Mouse (Mus musculus) stomach, embryonic 15.5 days (tissue): ENCODE measurements at regions not wholly inside any gene's neighbourhood (a gene's known extent, or its start where the extent isn't known, plus 50 kb on each side); places are given as distances from the start of the nearest gene placed in this dataset.
A peak's percentile ranks its signal among the peaks of the same experiment; 100 is the strongest.
"Not testable (repeated sequence)": the region's sequence is repeated elsewhere in the genome, so short reads cannot be mapped to it uniquely, and the experiment has no call there.

Experiments
- ATAC-seq: fragments of 200-750 bp; cut with Nextera tagmentation; 2 replicates; pipeline ENCODE4 v1.8.0; 2017; ENCODE audit warnings: low read depth, moderate number of reproducible peaks, moderate TSS enrichment; ENCODE audit not compliant: insufficient read depth, low FRiP score
- H3K27ac ChIP-seq: fragments of 300-500 bp; sonication (generic); 2 replicates; pipeline ENCODE4 v1.5.1; 2015; ENCODE audit warnings: mild to moderate bottlenecking, inconsistent platforms
- H3K27me3 ChIP-seq: fragments of 300-500 bp; sonication (generic); replicated peaks from 2 replicates; pipeline ENCODE4 v1.6.1; 2015; ENCODE audit warnings: inconsistent platforms
- H3K36me3 ChIP-seq: fragments of 300-500 bp; sonication (generic); 2 replicates; pipeline ENCODE4 v1.6.1; 2015; ENCODE audit warnings: inconsistent platforms
- H3K4me1 ChIP-seq: fragments of 300-500 bp; sonication (generic); 2 replicates; pipeline ENCODE4 v1.6.1; 2015; ENCODE audit warnings: inconsistent platforms
- H3K4me2 ChIP-seq: fragments of 300-500 bp; sonication (generic); 2 replicates; pipeline ENCODE4 v1.6.1; 2015; ENCODE audit warnings: mild to moderate bottlenecking, inconsistent platforms
- H3K4me3 ChIP-seq: fragments of 300-500 bp; sonication (generic); replicated peaks from 2 replicates; pipeline ENCODE4 v1.5.1; 2015; ENCODE audit warnings: inconsistent platforms
- H3K9ac ChIP-seq: fragments of 300-500 bp; sonication (generic); 2 replicates; pipeline ENCODE4 v1.6.1; 2015; ENCODE audit warnings: inconsistent platforms
- H3K9me3 ChIP-seq: fragments of 300-500 bp; sonication (generic); 2 replicates; pipeline ENCODE4 v1.6.1; 2016; ENCODE audit warnings: inconsistent platforms
- WGBS: fragments of 180-500 bp; shearing (Covaris S2); methylation state at CpG from one replicate; pipeline ENCODE4 v1.1.7; 2015; 5-methylcytosine and 5-hydroxymethylcytosine counted together

- Histone ChIP-seq H3K4me3 (no peak overlapping the region), H3K27me3 (no peaks in the 10 kb centered on the region), H3K9me3 (no peaks in the 10 kb centered on the region), H3K4me2 (no peak overlapping the region), H3K4me1 (no peaks in the 10 kb centered on the region), H3K36me3 (no peaks in the 10 kb centered on the region), H3K9ac (no peak overlapping the region), H3K27ac (no peak overlapping the region)
- ATAC-seq: no peak
- WGBS: 83% methylated on average over 14 of the region's 14 CpGs
Measured at GRCm38 (mm10) chr1:88786066-88786465, 84.0 kb upstream of the Arl4c start.

DNA sequence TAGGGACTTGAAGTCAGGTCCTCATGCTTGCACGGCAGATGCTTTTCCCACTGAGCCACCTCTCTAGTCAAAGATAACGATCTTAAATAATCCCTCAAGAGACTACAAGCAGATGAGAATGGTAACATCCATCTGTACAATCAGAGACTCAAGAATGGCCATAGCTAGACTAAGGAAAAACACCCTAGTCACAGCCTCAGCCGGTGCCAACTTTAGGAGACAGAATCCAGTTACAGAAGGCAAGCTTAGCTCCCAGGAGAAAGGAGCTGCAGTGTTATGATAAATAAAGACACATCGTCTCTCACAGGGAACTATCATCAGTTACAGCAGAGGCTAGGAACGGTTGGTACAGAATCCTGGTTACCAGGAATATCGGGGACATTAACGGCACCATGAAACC is 88.7 kb upstream of the Arl4c start:
- Histone ChIP-seq H3K27ac (no peak overlapping the region), H3K4me2 (no peak overlapping the region), H3K4me1 (no peaks in the 10 kb centered on the region), H3K36me3 (no peaks in the 10 kb centered on the region), H3K4me3 (no peak overlapping the region), H3K27me3 (no peaks in the 10 kb centered on the region), H3K9me3 (no peaks in the 10 kb centered on the region), H3K9ac (no peak overlapping the region)
- WGBS: 79% methylated on average over 7 of the region's 7 CpGs
- no peak for ATAC-seq

GRCm38 (mm10) chr1:88794926-88795325 is 92.9 kb upstream of the Arl4c start:
- H3K4me1 ChIP-seq: peaks cover 6% of the 10 kb centered on the region; the same call in 1 of the 2 replicates
- H3K4me3 ChIP-seq: no peak overlapping the region
- WGBS: 87% methylated on average over 10 of the region's 10 CpGs
- H3K9me3 ChIP-seq: no peaks in the 10 kb centered on the region
- ATAC-seq: no peak
- H3K9ac ChIP-seq: no peak overlapping the region
- no peak overlapping the region for H3K27ac ChIP-seq
- no peaks in the 10 kb centered on the region for H3K36me3 ChIP-seq
- no peak overlapping the region for H3K4me2 ChIP-seq
- H3K27me3 ChIP-seq: no peaks in the 10 kb centered on the region

- Histone ChIP-seq H3K4me3 (no peak overlapping the region), H3K36me3 (no peaks in the 10 kb centered on the region), H3K27me3 (no peaks in the 10 kb centered on the region), H3K27ac (peak overlapping the region; percentile 60; the same call in 1 of the 2 replicates), H3K4me1 (peaks cover 14% of the 10 kb centered on the region), H3K9me3 (no peaks in the 10 kb centered on the region), H3K9ac (no peak overlapping the region), H3K4me2 (no peak overlapping the region)
- 59% methylated on average over 14 of the region's 14 CpGs for WGBS
- ATAC-seq: no peak
Measured at GRCm38 (mm10) chr1:88798473-88798872, 96.5 kb upstream of the Arl4c start.

- Histone ChIP-seq H3K36me3 (no peaks in the 10 kb centered on the region), H3K27ac (peak overlapping the region; percentile 60; the same call in 1 of the 2 replicates), H3K9ac (no peak overlapping the region), H3K27me3 (no peaks in the 10 kb centered on the region), H3K4me3 (no peak overlapping the region), H3K4me1 (peaks cover 14% of the 10 kb centered on the region), H3K4me2 (no peak overlapping the region), H3K9me3 (no peaks in the 10 kb centered on the region)
- WGBS: 35% methylated on average over 8 of the region's 8 CpGs
- no peak for ATAC-seq
Measured at GRCm38 (mm10) chr1:88798874-88799273, 96.9 kb upstream of the Arl4c start.

- Histone ChIP-seq H3K4me3 (no peak overlapping the region), H3K36me3 (no peaks in the 10 kb centered on the region), H3K9me3 (no peaks in the 10 kb centered on the region), H3K4me2 (no peak overlapping the region), H3K27ac (peak overlapping the region; percentile 31; the same call in 1 of the 2 replicates), H3K4me1 (peaks cover 14% of the 10 kb centered on the region), H3K27me3 (no peaks in the 10 kb centered on the region), H3K9ac (no peak overlapping the region)
- WGBS: 47% methylated on average over 7 of the region's 7 CpGs
- no peak for ATAC-seq
Measured at GRCm38 (mm10) chr1:88799343-88799742, 97.3 kb upstream of the Arl4c start.

GRCm38 (mm10) chr1:88799789-88800188 is 97.8 kb upstream of the Arl4c start:
- H3K4me1 ChIP-seq: peaks cover 14% of the 10 kb centered on the region
- H3K9ac ChIP-seq: no peak overlapping the region
- H3K9me3 ChIP-seq: no peaks in the 10 kb centered on the region
- no peaks in the 10 kb centered on the region for H3K27me3 ChIP-seq
- no peak overlapping the region for H3K4me3 ChIP-seq
- ATAC-seq: no peak
- no peak overlapping the region for H3K4me2 ChIP-seq
- no peak overlapping the region for H3K27ac ChIP-seq
- H3K36me3 ChIP-seq: no peaks in the 10 kb centered on the region
- WGBS: 54% methylated on average over 8 of the region's 8 CpGs

- Histone ChIP-seq H3K9ac (no peak overlapping the region), H3K27me3 (no peaks in the 10 kb centered on the region), H3K4me2 (no peak overlapping the region), H3K4me1 (peaks cover 14% of the 10 kb centered on the region), H3K27ac (no peak overlapping the region), H3K4me3 (no peak overlapping the region), H3K36me3 (no peaks in the 10 kb centered on the region), H3K9me3 (no peaks in the 10 kb centered on the region)
- ATAC-seq: no peak; the same call in 1 of the 2 replicates
- WGBS: 37% methylated on average over 5 of the region's 5 CpGs
Measured at GRCm38 (mm10) chr1:88800411-88800810, 98.4 kb upstream of the Arl4c start.

DNA sequence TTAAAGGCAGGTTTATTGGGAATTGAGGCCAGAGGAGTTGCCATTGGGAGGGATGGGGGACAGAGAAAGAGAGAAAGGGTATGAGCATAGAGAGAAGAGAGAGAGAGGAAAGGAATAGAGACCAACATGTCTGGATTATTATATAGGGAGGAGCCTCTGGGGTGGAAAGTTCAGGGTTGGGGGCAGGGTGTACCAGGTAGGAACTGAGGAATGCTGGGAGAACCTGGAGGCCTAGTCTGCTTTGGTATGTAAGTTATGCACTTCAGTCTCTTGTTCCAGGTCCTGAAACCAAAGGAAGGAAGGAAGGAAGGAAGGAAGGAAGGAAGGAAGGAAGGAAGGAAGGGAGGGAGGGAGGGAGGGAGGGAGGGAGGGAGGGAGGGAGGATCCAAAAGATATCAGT is 99.1 kb upstream of the Arl4c start:
- not testable (repeated sequence) for H3K4me3 ChIP-seq, H3K4me2 ChIP-seq, ATAC-seq, H3K27ac ChIP-seq, H3K36me3 ChIP-seq, H3K27me3 ChIP-seq, H3K9ac ChIP-seq, H3K9me3 ChIP-seq
- H3K4me1 ChIP-seq: peaks cover 14% of the 10 kb centered on the region

GRCm38 (mm10) chr1:88806960-88807359 is 104.9 kb upstream of the Arl4c start:
- ATAC-seq: no peak
- no peaks in the 10 kb centered on the region for H3K27me3 ChIP-seq
- 56% methylated on average over 6 of the region's 6 CpGs for WGBS

GRCm38 (mm10) chr1:88807901-88808300 is 105.9 kb upstream of the Arl4c start:
- Histone ChIP-seq H3K9ac (no peak overlapping the region), H3K4me3 (no peak overlapping the region), H3K4me1 (no peaks in the 10 kb centered on the region), H3K27me3 (no peaks in the 10 kb centered on the region), H3K9me3 (no peaks in the 10 kb centered on the region), H3K4me2 (no peak overlapping the region), H3K36me3 (no peaks in the 10 kb centered on the region), H3K27ac (no peak overlapping the region)
- WGBS: 55% methylated on average over 6 of the region's 6 CpGs
- no peak for ATAC-seq

More at GRCm38 (mm10) chr1:88806960-88807359, 104.9 kb upstream of the Arl4c start:
- H3K4me2 ChIP-seq: no peak overlapping the region
- H3K4me3 ChIP-seq: no peak overlapping the region
- H3K4me1 ChIP-seq: no peaks in the 10 kb centered on the region
- H3K9me3 ChIP-seq: no peaks in the 10 kb centered on the region
- H3K36me3 ChIP-seq: no peaks in the 10 kb centered on the region
- H3K9ac ChIP-seq: no peak overlapping the region
- H3K27ac ChIP-seq: no peak overlapping the region

DNA sequence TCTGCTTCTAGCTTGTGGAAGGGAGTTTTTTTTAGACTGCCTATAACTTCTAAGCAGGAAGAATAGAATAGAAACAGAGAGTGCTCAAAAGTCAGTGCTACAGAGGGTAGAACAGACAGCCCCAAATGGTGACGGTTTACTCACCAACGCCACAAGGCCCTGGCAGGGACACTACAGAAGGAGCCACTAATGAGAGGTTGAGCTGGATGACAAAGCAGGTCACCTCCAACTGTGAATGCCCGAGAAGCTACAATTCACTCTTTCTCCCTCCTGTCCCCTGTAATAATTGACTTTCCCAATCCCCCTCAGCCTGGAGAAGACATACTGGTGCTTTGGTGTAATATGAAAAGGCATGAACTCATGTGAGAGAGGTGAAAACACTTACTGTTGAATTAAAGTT is 106.5 kb upstream of the Arl4c start:
- H3K9me3 ChIP-seq: no peaks in the 10 kb centered on the region

DNA sequence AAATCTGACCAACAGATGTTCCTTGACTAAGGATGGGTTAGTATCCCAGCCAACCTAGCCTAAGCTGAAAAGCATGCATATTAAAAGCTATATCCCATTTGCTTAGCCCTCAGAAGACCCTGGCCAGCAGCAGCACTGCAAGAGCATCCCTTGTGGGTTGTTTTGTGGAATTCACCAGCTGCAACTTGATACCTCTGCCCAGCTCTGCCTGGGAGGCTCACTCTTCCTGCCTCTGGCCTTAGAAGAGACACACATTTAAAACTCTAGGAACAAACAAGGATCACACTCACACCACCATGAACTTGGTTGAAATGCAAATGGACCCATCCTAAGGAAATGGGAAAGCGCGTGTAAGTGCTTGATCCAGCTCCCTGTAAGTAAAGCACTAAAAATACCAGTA is 107.7 kb upstream of the Arl4c start:
- no peaks in the 10 kb centered on the region for H3K27me3 ChIP-seq

More for the DNA sequence above, 106.5 kb upstream of the Arl4c start:
- Histone ChIP-seq H3K4me1 (no peaks in the 10 kb centered on the region), H3K4me2 (no peak overlapping the region), H3K27me3 (no peaks in the 10 kb centered on the region), H3K4me3 (no peak overlapping the region), H3K36me3 (no peaks in the 10 kb centered on the region), H3K27ac (no peak overlapping the region), H3K9ac (no peak overlapping the region)
- WGBS: 90% methylated on average over 3 of the region's 3 CpGs
- no peak for ATAC-seq

More for the DNA sequence above, 107.7 kb upstream of the Arl4c start:
- no peaks in the 10 kb centered on the region for H3K9me3 ChIP-seq
- no peak overlapping the region for H3K27ac ChIP-seq
- no peaks in the 10 kb centered on the region for H3K4me1 ChIP-seq
- WGBS: 75% methylated on average over 2 of the region's 2 CpGs
- no peak overlapping the region for H3K4me2 ChIP-seq
- H3K36me3 ChIP-seq: no peaks in the 10 kb centered on the region
- H3K9ac ChIP-seq: no peak overlapping the region
- no peak overlapping the region for H3K4me3 ChIP-seq
- no peak for ATAC-seq
